Mouse (Mus musculus) brain, embryonic 18.5 days (tissue): ENCODE measurements around the gene Slc1a2.

ENCODE experiments used
- DNase-seq: peaks from one replicate; pipeline ENCODE4 v3.0.0-alpha.2; 2012; ENCODE audit warnings: low read depth, low spot score

Gene Slc1a2

DNA sequence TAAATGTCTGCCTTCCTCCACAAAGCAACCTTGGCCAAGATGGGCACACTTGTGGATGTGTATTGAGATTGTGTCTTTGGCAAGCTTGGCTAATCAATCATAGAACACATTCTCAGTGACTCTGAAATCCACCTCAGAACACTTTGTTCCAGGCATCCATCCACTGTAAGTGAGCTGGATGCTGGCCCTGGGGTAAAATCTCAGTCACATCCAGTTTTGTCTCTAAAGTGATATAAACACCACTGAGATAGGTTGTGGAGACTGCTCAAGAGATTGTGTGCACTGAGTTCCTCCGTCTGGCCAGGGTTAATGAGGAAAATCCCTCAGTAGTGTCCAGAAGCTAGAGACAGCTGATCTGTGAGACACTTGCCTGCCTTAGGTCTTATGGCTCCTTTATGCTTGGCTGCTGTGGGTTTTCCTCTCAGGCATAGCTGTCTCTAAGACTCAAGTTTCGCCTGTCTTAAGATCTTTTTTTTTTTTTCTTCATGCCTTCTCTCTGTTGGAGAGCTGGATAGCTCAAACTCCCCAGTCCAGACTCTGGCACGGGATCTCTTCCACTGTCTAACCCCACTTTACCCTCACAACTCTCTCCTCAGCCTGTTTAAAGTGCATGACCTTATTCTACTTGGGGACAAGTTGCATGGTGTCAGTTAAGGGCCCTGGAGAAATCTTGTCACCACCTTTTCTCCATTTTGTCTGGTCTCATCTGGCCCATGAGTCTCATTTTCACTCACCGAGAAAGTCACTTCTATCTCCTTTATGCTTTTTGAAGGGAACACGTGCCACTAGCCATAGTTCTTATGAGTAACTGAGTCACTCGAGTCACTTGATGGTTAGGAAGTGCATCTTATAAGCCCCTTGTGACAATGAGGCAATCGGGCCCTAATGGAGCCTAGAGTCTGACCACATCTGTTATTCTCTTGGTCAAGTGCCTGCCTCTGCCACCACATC is 54.5 kb downstream of the Slc1a2 start:
- DNase-seq = no peak

DNA sequence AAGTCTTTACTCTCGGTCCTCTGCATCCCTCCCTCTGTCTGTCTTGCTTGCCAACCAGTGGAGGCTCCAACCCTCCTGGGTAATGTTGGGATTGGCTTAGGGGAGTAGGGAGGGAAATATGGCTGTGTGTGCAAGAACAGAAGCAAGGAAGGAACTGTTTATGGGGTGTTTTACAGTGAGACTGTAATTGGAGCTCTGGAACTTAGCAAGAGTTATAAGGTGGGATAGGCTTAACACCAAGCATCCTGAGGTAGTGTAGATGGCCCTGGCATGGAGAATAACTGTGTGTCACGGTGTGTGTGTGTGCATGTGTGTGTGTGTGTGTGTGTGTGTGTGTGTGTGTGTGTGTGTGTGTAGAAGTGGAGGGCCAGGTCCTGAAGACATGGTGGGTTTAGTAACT is 55.9 kb downstream of the Slc1a2 start:
- DNase-seq = no peak

DNA sequence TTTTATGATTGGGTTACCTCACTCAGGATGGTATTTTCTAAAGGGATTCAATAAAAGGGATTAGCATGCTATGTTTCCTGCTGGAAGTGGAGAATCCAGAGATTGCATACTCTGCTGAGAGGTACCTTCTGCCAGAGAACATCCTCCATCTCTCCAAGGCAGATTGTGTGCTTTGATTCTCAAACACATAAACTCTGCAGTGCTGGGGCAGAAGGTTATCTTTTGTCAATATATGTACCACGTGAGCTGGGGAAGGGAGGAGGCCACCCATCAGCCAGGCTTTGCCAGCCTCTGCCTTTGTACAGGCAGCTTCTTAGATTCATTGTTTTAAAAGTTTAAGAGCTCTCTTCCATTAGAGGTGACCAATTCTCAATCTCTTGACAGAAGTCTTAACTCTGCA is 57.3 kb downstream of the Slc1a2 start:
- DNase-seq = no peak

DNA sequence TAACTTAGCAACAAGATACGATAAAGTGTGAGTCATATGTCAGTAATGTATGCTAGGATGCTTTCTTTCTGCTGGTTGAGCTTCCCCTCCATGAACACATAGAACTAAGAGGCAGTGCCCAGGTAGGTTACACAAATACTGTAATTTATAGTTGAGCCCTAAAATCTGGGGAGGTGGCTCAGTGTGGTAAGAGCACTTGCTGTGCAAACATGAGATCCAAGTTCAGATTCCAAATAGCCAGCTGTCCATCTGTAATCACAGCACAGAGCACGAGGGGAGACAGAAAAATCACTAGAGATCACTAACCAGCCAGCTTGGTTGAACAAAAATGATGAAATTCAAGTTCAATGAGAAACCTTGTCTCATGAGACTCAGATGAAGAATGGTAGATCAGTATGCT is 63.4 kb downstream of the Slc1a2 start:
- no peak for DNase-seq

DNA sequence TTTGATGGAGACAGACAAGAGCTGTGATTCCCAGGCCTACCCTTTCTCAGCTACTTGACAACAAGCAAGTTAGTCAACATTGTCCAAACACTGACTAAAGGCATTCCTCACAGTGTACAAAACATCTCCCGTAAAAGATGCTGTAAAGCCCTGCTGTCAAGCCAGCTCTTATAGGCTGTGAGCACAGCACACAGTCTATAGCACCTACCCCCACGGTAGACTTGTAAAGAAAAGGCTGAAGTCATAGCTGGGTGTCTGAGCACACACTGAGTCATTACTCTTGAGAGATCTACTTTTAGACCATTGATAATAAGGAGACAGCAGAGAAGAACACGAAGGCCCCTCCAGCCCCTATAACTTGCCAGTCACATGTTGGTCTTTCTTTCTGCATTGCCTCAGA is 66.6 kb downstream of the Slc1a2 start:
- no peak for DNase-seq

DNA sequence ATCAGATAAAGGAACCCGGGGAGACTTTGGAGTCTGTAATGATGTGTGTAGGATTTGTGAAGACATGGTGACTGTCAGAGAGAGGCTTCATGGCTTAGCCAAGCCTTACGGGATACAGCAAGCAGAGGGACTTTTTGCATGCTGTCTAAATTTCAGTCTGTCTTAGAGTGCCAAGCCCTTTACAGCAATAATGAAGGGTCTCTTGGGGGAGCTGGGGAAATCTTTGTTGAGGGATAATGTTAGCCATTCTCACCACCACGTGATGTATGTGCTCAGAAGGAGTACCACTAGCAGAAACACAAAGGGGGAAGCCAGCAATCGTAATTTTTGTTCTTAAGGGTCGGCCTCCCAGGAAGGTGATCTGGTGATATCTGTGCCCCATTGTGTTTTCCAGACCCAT is 71.9 kb downstream of the Slc1a2 start:
- DNase-seq = no peak

DNA sequence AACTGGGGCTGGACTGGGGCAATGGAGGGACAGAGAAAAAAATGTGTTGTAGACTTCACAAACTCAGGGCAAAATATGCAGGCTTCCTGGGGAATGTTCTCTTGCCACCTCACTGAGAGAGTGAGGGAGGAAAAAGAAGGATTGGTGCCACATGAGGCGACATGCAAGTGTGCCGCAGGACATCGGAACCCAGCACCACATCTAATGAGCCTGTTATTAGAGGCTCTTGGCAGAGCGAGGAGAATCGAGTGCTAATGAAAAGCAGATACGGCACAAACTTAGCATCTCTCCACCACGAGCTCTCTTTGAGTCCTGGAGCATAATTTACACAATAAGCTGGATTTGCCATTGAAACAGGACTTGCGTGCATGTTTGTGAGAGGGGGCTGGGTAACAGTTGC is 72.3 kb downstream of the Slc1a2 start:
- no peak for DNase-seq

DNA sequence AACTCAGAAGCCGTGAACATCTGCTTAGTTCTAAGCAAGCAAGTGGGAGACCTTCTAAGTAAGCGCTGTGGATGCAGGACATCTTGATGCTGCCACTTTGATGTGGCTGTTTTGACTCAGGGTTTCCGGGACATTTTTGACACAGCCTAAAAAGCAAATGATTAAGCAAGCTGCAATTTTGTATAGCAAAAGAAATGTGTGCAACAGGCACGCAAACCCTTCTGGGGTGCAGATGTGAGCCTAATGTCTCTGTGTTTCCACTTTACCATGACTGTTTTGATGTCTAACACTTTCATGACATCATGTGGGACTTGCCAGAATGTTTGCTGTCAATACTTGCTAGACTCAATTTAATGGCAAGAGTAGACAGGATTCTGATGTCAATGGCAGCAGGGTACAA is 74.7 kb downstream of the Slc1a2 start:
- no peak for DNase-seq

DNA sequence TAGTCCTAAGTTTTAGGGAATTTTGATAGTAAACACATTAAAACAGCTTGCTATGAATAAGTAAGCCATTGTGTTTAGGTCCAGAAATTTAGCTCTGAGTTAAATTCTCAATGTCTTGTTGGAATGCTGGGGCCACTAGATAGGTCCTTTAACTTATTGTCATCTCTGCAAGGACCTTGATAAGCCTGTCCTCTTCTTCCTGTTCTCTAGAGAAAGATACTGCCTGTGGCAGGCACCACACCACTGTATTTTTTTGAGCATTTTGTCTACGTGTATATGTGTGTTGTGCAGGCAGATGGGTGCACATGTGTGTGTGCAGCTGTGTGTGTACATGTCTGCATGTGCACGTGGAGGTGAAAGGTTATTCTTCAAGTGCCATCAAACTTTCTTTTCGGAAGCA is 75.6 kb downstream of the Slc1a2 start:
- no peak for DNase-seq

DNA sequence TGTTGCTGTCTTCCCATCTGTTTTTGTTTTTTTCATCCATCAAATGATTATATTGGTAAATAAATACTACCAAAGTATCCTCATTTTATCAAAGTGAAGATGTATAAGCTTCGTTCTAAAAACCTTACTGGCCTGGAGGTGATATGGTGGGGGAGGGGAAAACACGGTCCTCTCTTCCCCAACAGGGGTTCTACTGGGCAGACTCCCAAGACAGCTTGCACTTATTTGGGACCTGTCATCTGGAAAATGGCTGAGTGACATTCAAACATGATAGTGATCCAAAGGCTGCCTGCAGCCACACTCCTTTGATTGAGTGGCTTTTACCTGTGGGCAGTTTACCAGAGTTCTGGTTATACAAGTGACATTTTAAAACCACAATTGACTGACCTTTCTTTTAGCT is 76.6 kb downstream of the Slc1a2 start:
- no peak for DNase-seq

DNA sequence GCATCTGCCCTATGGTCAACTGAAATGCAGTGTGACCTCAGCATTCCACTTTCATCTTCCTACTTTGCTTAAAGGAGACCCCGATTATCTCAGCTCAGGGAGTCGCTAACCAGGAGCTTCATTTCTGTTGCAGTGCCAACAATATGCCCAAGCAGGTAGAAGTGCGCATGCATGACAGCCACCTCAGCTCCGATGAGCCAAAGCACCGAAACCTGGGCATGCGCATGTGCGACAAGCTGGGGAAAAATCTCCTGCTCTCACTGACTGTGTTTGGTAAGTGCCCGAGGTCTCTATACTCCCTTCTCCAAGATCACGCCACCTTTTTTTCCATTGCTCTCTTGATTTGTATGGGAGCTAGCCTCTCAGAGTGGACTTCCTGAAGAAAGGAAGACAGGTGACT is 77.4 kb downstream of the Slc1a2 start:
- DNase-seq = no peak

DNA sequence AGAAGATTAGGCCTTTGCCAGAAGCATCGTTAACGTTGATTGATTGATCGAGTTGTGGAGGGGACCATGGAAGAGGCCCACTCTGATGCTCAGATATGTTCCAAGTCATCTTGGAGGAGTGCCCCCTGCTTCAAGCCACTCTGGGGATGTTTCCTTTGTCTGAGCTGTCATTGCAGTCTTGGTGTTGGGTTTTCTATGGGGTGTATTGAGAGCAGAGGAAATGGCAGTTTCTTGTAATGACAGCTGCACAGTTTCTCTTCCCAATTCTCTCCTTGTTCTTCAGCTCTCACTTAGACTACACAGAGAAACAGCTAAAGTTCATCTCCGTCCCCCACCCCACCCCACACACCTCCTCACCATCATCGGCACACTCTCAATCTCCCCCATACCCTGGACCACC is 78.0 kb downstream of the Slc1a2 start:
- DNase-seq = no peak

DNA sequence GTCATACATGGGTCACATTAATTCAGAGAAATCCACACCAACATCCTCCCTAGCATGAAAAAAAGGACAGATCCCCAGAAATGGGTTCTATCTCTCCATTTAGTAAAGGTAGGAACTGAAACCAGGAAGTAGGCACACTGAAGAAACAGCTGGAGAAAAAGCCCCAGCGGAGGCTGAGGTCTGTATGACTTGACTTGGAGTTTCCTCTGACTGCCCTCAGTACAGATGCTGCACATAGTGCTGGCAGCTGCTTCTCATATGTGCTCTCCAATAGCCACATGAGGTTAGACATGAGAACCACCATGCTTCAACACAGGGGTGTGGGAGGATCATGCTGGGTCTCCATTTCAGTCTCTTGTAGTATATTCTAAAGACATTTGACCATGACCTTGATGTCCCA is 80.4 kb downstream of the Slc1a2 start:
- DNase-seq = no peak

DNA sequence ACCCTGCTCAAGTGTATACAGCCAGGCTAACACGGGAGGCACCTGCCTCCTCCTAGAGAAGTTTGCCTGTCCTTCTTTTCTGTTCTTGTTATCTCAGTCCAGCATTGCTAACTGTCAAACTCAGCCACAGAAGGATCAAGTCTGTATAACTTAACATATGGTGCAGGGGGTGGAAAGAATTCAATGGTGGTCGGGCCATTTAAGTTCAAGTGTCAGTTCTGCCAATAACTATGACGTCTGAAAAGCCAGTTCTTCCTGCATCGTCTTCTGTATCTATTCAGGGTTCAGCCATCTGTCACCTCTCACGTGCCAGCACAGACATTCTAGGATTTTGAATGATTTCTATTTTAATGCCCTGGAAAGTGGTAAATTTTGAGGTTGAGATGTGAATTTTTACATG is 84.2 kb downstream of the Slc1a2 start:
- no peak for DNase-seq

DNA sequence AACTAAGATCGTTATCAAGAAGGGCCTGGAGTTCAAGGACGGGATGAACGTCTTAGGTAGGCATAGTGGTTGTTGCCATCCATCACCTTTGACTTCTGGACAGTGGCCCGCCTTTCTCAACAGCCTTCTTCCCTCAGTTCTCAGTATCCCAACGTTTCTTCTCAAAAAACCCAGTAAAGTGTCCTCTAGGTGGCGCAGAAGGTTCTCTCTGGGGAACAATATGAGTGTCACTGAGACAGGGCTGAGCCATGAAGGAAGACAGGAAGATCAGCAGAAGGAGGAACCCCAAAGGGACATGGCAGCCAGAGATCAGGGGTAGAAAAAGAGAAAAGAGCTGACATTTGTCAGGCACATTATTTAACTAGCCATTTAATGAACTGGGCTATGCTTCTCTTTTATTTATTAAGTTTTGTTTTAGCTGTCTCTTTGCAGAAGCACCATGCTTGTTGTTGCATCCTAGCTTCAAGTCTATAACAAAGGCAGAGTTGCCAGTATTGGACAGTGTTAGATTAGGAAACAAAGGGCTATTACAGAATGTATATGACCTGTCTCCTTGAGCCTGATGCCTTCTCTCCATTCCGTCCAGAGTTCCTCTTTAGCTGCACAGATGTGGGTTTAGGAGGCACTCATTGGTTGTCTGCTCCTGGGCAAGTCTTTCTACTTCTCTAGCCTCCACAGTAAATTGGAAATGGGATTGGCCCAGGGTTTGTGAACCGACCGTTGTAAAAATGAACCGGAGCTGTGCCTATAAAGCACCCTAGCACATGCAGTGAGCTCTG is 85.6 kb downstream of the Slc1a2 start:
- DNase-seq = no peak

DNA sequence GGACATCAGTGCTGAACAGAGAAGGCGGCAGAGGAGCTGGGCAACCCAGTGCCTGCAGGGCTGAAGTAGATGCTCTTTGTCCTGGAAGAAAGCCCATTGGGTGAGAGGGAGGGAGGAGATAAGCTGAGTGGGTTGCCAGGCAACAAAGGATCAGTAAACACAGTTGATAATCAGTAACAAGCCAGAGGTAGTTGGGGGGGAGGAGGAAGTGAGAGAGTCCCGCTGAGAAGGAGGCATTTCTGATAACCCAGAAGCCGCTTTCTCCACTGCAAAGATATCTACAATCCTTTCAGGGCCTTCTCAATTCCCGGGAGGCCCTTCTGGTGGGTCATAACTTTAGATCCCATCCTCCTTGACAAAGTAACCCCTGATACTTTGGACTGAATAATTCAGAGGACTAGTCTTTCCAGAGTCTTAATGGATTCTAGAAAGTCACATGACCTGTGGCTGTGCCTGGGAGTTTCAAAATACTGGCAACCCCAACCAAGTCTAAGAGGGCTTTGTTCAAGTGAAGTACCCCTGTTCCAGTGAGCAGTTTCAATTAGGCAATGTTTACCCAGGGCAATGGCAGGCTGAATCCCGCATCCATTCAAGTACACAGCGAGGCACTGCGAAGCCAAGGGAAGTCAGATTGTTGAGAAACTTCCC is 86.9 kb downstream of the Slc1a2 start:
- peak; percentile 64 for DNase-seq

DNA sequence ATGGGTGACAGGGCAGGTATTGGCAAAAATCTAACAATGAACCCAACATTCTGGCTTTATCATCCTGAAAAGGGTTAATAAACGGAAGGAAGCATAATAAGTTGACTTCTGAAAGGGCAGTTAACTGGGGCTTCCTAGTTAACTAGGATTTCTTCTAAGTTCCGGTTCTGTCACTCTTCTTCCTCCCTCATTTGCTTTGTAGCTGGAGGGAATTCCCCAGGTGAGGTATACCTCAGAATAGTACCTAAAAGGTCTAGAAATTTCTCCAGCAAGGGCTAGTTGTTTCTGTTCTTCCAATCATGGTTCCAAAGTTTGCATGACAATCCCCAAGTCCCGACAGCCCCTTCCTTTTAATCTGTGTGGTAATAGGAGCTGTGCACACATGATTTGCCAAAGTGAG is 89.3 kb downstream of the Slc1a2 start:
- DNase-seq = no peak

DNA sequence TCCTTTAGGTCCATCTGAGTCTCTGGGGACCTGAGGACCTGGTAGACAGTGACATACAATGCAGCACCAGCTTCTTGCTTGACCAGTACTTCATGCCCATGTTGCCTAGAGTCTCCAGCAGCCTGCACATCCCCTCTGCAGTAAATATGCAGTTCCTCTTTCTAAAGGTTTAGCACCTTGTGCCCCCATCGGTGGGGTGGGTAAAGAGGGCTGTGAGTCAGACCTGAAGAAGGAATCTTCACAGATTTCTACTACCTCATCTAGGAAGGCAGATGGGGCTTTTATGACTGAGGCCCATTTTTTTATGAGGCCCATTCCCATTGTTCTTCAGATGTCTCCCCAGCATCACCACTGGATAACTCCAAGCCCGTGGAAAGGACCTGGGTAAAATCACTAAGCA is 91.5 kb downstream of the Slc1a2 start:
- DNase-seq = no peak

DNA sequence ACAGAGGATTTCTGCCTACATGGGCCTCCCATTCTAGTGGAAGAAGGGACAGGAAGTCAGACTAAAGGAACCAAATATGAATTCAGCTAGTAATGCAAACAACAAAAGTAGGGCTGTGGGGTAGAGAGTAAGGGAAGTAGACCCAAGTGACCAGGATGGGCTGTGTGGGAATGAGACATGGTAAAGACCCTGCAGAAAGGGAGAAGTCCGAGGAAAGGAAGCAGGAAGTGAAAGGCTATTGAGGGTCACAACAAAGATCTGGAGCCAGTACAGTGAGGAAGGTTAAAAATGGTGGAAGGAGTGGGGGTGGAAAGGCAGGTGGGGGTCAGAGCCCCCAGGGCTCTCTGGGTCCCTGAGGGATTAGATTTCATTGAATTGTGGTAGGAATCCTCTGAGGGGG is 93.4 kb downstream of the Slc1a2 start:
- DNase-seq = no peak

DNA sequence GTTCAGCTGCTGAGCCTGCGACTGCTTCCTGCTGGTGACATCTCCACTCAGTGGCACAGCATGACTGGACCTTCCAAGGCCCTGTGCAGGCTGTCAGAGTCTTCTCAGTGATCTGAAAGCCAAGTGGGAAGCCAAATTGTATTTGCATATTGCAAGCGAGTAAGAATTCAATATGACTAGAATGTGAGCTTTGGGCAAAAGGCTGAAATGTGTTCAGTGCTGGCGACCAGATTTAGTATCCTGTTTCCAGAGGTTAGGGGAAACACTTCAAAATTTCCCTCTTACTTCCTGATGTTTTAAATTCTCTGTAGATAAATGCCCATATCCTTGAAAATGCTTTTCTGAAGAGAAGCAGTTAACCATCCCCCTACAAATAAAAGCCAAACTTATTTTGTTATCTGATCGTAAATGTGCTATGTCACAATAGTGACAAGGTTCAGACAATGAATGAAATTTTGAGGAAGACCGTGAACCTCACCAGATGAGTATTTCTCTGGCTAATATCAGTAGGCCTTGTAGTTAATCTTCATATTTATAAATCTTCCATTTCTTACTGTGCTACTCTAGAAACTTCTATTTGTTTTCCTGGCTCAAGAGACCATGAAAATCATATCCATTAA is 98.9 kb downstream of the Slc1a2 start:
- no peak for DNase-seq

DNA sequence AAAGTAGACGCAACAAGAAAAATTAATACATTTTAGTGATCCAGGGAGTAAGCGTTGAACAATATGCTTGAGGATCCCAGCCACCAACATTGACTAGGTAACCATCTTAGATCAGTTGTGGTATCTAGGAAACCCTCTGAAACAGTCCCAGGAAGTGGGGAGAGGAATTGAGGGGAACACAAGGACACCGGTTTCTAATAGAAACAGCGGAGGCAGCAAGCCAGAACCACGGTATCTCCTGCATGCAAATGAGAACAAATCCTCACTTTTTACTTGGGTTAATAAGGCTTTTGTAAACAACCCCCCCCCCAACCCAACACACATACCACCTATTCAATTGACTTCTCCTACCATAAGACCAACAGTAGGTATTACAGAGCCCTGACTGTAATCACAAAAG is 101.0 kb downstream of the Slc1a2 start:
- no peak for DNase-seq
